Mouse (Mus musculus) embryonic facial prominence, embryonic 11.5 days (tissue): ENCODE results near the gene Neb. TPM values are rescaled to one million over a fixed set of nuclear protein-coding genes. Genes with fewer than 3 reads are reported as not detected.

Experiments used
- ATAC-seq: fragments of 200-750 bp; cut with Nextera tagmentation; replicated peaks from 2 replicates; pipeline ENCODE4 v1.8.0; 2017; ENCODE audit warnings: low read depth; ENCODE audit not compliant: insufficient number of reproducible peaks, low FRiP score, low TSS enrichment
- DNase-seq: peaks from one replicate; pipeline ENCODE4 v3.0.0-alpha.2; 2015; ENCODE audit warnings: low spot score
- H3K27ac ChIP-seq: fragments of 300-500 bp; sonication (generic); replicated peaks from 2 replicates; pipeline ENCODE4 v1.5.1; 2014; ENCODE audit warnings: mild to moderate bottlenecking, low read depth, low read length, control low read depth
- H3K27me3 ChIP-seq: fragments of 300-500 bp; sonication (generic); 2 replicates; pipeline ENCODE4 v1.6.1; 2014; ENCODE audit warnings: mild to moderate bottlenecking, low read length, moderate library complexity, mixed read lengths; ENCODE audit not compliant: control insufficient read depth, insufficient read depth
- H3K36me3 ChIP-seq: fragments of 300-500 bp; sonication (generic); replicated peaks from 2 replicates; pipeline ENCODE4 v1.6.1; 2014; ENCODE audit warnings: low read depth, mild to moderate bottlenecking, low read length, moderate library complexity, mixed read lengths; ENCODE audit not compliant: control insufficient read depth, insufficient read depth
- H3K4me1 ChIP-seq: fragments of 300-500 bp; sonication (generic); 2 replicates; pipeline ENCODE4 v1.6.1; 2014; ENCODE audit warnings: low read length, mixed read lengths; ENCODE audit not compliant: control insufficient read depth, insufficient read depth
- H3K4me2 ChIP-seq: fragments of 300-500 bp; sonication (generic); 2 replicates; pipeline ENCODE4 v1.6.1; 2014; ENCODE audit warnings: low read depth, mild to moderate bottlenecking, control low read depth, low read length, moderate library complexity
- H3K4me3 ChIP-seq: fragments of 300-500 bp; sonication (generic); 2 replicates; pipeline ENCODE4 v1.5.1; 2014; ENCODE audit warnings: low read depth, low read length, control low read depth
- H3K9ac ChIP-seq: fragments of 300-500 bp; sonication (generic); replicated peaks from 2 replicates; pipeline ENCODE4 v1.6.1; 2014; ENCODE audit warnings: mild to moderate bottlenecking, control low read depth, low read length
- H3K9me3 ChIP-seq: fragments of 300-500 bp; sonication (generic); replicated peaks from 2 replicates; pipeline ENCODE4 v1.6.1; 2016; ENCODE audit warnings: mild to moderate bottlenecking, low read length, inconsistent platforms, mixed read lengths; ENCODE audit not compliant: control insufficient read depth
- WGBS: fragments of 180-500 bp; shearing (Covaris S2); extraction: QIAGEN DNeasy Blood & Tissue Kit; methylation state at CpG from one replicate; pipeline ENCODE4 v1.1.7; 2014; 5-methylcytosine and 5-hydroxymethylcytosine counted together
- polyA plus RNA-seq: library from polyadenylated mRNA; unstranded; fragments of >200 nt; fragmentation: Nextera tagmentation; extraction: Ambion mirVana; gene quantifications from 2 replicates; pipeline ENCODE4 v1.2.1, GENCODE M21; 2014

Gene Neb
- polyA plus RNA-seq, 1 experiment from 2014 or later, result 7.2 TPM

GRCm38 (mm10) chr2:52248316-52248826 is 129.9 kb downstream of the Neb start:
- ATAC-seq, result no peak
- Histone ChIP-seq H3K27me3 (no peaks in the 10 kb centered on the region), H3K9ac (no peak overlapping the region), H3K27ac (no peak overlapping the region), H3K4me1 (no peaks in the 10 kb centered on the region), H3K4me2 (no peak overlapping the region), H3K4me3 (no peak overlapping the region), H3K9me3 (no peaks in the 10 kb centered on the region), H3K36me3 (no peaks in the 10 kb centered on the region)
- WGBS, result 81% methylated on average over 9 of the region's 9 CpGs
- DNase-seq, result no peak

GRCm38 (mm10) chr2:52245091-52245490 is 133.2 kb downstream of the Neb start:
- H3K4me2 ChIP-seq, result no peak overlapping the region
- H3K9ac ChIP-seq, result no peak overlapping the region
- no peak for ATAC-seq
- no peaks in the 10 kb centered on the region for H3K4me1 ChIP-seq
- no peak for DNase-seq
- WGBS, result 85% methylated on average over 5 of the region's 5 CpGs
- no peaks in the 10 kb centered on the region for H3K36me3 ChIP-seq
- no peak overlapping the region for H3K27ac ChIP-seq
- H3K4me3 ChIP-seq, result no peak overlapping the region
- no peaks in the 10 kb centered on the region for H3K27me3 ChIP-seq
- H3K9me3 ChIP-seq, result no peaks in the 10 kb centered on the region

GRCm38 (mm10) chr2:52242691-52243090 is 135.6 kb downstream of the Neb start:
- no peaks in the 10 kb centered on the region for H3K36me3 ChIP-seq
- H3K27ac ChIP-seq, result no peak overlapping the region
- DNase-seq (no peak), ATAC-seq (no peak)
- H3K9me3 ChIP-seq, result no peaks in the 10 kb centered on the region
- H3K4me1 ChIP-seq, result no peaks in the 10 kb centered on the region
- H3K4me2 ChIP-seq, result no peak overlapping the region
- no peaks in the 10 kb centered on the region for H3K27me3 ChIP-seq
- 90% methylated on average over 1 of the region's 1 CpGs for WGBS
- H3K9ac ChIP-seq, result no peak overlapping the region
- H3K4me3 ChIP-seq, result no peak overlapping the region

- no peak overlapping the region for H3K4me3 ChIP-seq
- DNase-seq (no peak), ATAC-seq (no peak)
- no peak overlapping the region for H3K4me2 ChIP-seq
- no peaks in the 10 kb centered on the region for H3K4me1 ChIP-seq
- WGBS, result 63% methylated on average over 5 of the region's 5 CpGs
- no peaks in the 10 kb centered on the region for H3K27me3 ChIP-seq
- H3K27ac ChIP-seq, result no peak overlapping the region
- no peak overlapping the region for H3K9ac ChIP-seq
- no peaks in the 10 kb centered on the region for H3K9me3 ChIP-seq
- no peaks in the 10 kb centered on the region for H3K36me3 ChIP-seq
Measured at GRCm38 (mm10) chr2:52237892-52238291, 140.4 kb downstream of the Neb start.

- Histone ChIP-seq H3K27ac (no peak overlapping the region), H3K9ac (no peak overlapping the region), H3K4me1 (no peaks in the 10 kb centered on the region), H3K4me3 (no peak overlapping the region), H3K4me2 (no peak overlapping the region), H3K27me3 (no peaks in the 10 kb centered on the region), H3K9me3 (no peaks in the 10 kb centered on the region), H3K36me3 (no peaks in the 10 kb centered on the region)
- 68% methylated on average over 3 of the region's 3 CpGs for WGBS
- DNase-seq (peak; percentile 8), ATAC-seq (no peak)
Measured at GRCm38 (mm10) chr2:52227584-52227983, 150.7 kb downstream of the Neb start.

- H3K9ac ChIP-seq, result no peak overlapping the region
- 91% methylated on average over 5 of the region's 5 CpGs for WGBS
- H3K27me3 ChIP-seq, result no peaks in the 10 kb centered on the region
- no peak for ATAC-seq
- DNase-seq, result no peak
- H3K36me3 ChIP-seq, result no peaks in the 10 kb centered on the region
- no peak overlapping the region for H3K27ac ChIP-seq
- H3K9me3 ChIP-seq, result no peaks in the 10 kb centered on the region
- no peak overlapping the region for H3K4me3 ChIP-seq
- no peak overlapping the region for H3K4me2 ChIP-seq
- no peaks in the 10 kb centered on the region for H3K4me1 ChIP-seq
Measured at GRCm38 (mm10) chr2:52224366-52224765, 153.9 kb downstream of the Neb start.

GRCm38 (mm10) chr2:52220074-52220473 is 158.2 kb downstream of the Neb start:
- H3K36me3 ChIP-seq, result no peaks in the 10 kb centered on the region
- H3K9ac ChIP-seq, result no peak overlapping the region
- no peak overlapping the region for H3K4me3 ChIP-seq
- H3K4me2 ChIP-seq, result no peak overlapping the region
- no peaks in the 10 kb centered on the region for H3K9me3 ChIP-seq
- H3K27ac ChIP-seq, result no peak overlapping the region
- WGBS, result 45% methylated on average over 8 of the region's 8 CpGs
- H3K4me1 ChIP-seq, result no peaks in the 10 kb centered on the region
- no peaks in the 10 kb centered on the region for H3K27me3 ChIP-seq
- ATAC-seq, result no peak
- DNase-seq, result peak; percentile 52

- Histone ChIP-seq H3K9me3 (no peaks in the 10 kb centered on the region), H3K9ac (no peak overlapping the region), H3K4me2 (no peak overlapping the region), H3K4me3 (no peak overlapping the region), H3K27me3 (no peaks in the 10 kb centered on the region), H3K36me3 (no peaks in the 10 kb centered on the region), H3K4me1 (no peaks in the 10 kb centered on the region), H3K27ac (no peak overlapping the region)
- no peak for ATAC-seq
- 94% methylated on average over 8 of the region's 8 CpGs for WGBS
- no peak for DNase-seq
Measured at GRCm38 (mm10) chr2:52215945-52216344, 162.3 kb downstream of the Neb start.
